Mouse (Mus musculus): ENCODE measurements around the gene Tbc1d32.

DNA sequence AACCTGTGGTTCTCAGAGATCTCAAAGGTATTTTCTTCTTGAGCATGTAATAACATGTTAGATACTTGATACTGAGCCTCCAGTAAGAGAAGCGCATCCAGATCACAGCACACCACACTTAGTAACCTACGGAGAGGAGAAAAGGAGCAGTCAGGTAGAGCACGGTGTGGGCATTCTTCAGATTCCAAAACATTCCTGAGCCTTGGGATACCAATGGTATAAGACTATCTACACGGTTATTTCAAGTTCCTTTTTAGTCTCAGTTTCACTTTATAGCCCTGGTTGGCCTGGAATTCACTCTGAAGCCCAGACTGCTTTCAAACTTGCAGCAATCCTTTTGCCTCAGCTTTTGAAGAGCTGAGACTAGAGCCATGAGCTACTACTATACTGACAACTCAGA lies 138.8 kb downstream of the Tbc1d32 start:
- TF ChIP-seq CTCF (IDR thresholded peaks at IDR 0.05; ENCODE audit: low read depth, low read length) = no peak
- no peak for TF ChIP-seq POLR2A (IDR thresholded peaks at IDR 0.05; ENCODE audit: borderline replicate concordance, low read depth, low read length)
